Mouse (Mus musculus) stomach, embryonic 15.5 days (tissue): ENCODE measurements around the gene Mt1. TPM values are rescaled to one million over a fixed set of nuclear protein-coding genes. Genes with fewer than 3 reads are reported as not detected.

Source experiments
- ATAC-seq: fragments of 200-750 bp; cut with Nextera tagmentation; 2 replicates; pipeline ENCODE4 v1.8.0; 2017; ENCODE audit warnings: low read depth, moderate number of reproducible peaks, moderate TSS enrichment; ENCODE audit not compliant: insufficient read depth, low FRiP score
- H3K27ac ChIP-seq: fragments of 300-500 bp; sonication (generic); 2 replicates; pipeline ENCODE4 v1.5.1; 2015; ENCODE audit warnings: mild to moderate bottlenecking, inconsistent platforms
- H3K27me3 ChIP-seq: fragments of 300-500 bp; sonication (generic); replicated peaks from 2 replicates; pipeline ENCODE4 v1.6.1; 2015; ENCODE audit warnings: inconsistent platforms
- H3K36me3 ChIP-seq: fragments of 300-500 bp; sonication (generic); 2 replicates; pipeline ENCODE4 v1.6.1; 2015; ENCODE audit warnings: inconsistent platforms
- H3K4me1 ChIP-seq: fragments of 300-500 bp; sonication (generic); 2 replicates; pipeline ENCODE4 v1.6.1; 2015; ENCODE audit warnings: inconsistent platforms
- H3K4me2 ChIP-seq: fragments of 300-500 bp; sonication (generic); 2 replicates; pipeline ENCODE4 v1.6.1; 2015; ENCODE audit warnings: mild to moderate bottlenecking, inconsistent platforms
- H3K4me3 ChIP-seq: fragments of 300-500 bp; sonication (generic); replicated peaks from 2 replicates; pipeline ENCODE4 v1.5.1; 2015; ENCODE audit warnings: inconsistent platforms
- H3K9ac ChIP-seq: fragments of 300-500 bp; sonication (generic); 2 replicates; pipeline ENCODE4 v1.6.1; 2015; ENCODE audit warnings: inconsistent platforms
- H3K9me3 ChIP-seq: fragments of 300-500 bp; sonication (generic); 2 replicates; pipeline ENCODE4 v1.6.1; 2016; ENCODE audit warnings: inconsistent platforms
- WGBS: fragments of 180-500 bp; shearing (Covaris S2); methylation state at CpG from one replicate; pipeline ENCODE4 v1.1.7; 2015; 5-methylcytosine and 5-hydroxymethylcytosine counted together
- polyA plus RNA-seq: library from polyadenylated mRNA; unstranded; fragments of >200 nt; fragmentation: Nextera tagmentation; extraction: Ambion mirVana; gene quantifications from 2 replicates; pipeline ENCODE4 v1.2.1, GENCODE M21; 2015

Mt1 gene
- polyA plus RNA-seq, 1 experiment from 2014 or later, result 2,224 TPM

GRCm38 (mm10) chr8:94189275-94190031 lies 10.6 kb downstream of the Mt1 start:
- Histone ChIP-seq H3K9ac (no peak overlapping the region), H3K27me3 (0 out of 2 replicates have a peak, but pooled peaks cover 9% of the 10 kb centered on the region), H3K27ac (no peak overlapping the region), H3K4me1 (peaks cover 11% of the 10 kb centered on the region; the same call in 1 of the 2 replicates), H3K9me3 (no peaks in the 10 kb centered on the region), H3K4me3 (no peak overlapping the region), H3K4me2 (no peak overlapping the region), H3K36me3 (no peaks in the 10 kb centered on the region)
- ATAC-seq, result no peak
- WGBS, result 65% methylated on average over 13 of the region's 13 CpGs

DNA sequence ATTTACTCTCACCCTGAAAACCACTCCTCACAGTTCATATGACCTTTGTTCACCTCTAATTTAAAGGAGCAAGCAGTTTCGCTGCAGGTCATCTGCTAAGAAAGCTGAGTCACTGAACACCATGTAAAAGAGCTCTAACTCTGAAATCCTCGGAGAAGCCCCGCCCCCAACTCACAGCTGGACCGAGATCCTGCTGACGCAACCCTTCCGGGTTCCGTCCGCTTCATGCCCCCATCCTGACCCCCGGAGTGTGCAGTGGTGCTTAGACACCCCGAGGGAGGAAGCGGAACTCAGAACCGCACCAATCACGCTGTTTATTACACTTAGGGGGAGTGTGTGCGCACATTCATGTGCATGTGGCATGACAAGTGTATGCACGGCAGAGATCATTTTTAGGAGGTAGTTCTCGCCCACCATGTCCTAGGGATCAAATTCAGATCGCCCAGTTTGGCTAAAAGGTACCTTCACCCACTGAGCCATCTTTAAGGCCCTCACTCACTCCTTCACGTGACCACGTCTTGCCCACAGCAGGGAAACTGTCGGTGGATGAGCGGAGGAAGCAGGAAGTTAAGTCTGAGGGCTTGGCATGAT lies 12.3 kb downstream of the Mt1 start:
- peak overlapping the region; percentile 35 for H3K4me3 ChIP-seq
- 21% methylated on average over 21 of the region's 21 CpGs for WGBS
- ATAC-seq, result peak; percentile 12; the same call in 1 of the 2 replicates
- H3K4me2 ChIP-seq, result peak overlapping the region; percentile 56
- no peaks in the 10 kb centered on the region for H3K9me3 ChIP-seq
- H3K4me1 ChIP-seq, result peaks cover 8% of the 10 kb centered on the region; the same call in 1 of the 2 replicates
- H3K27ac ChIP-seq, result no peak overlapping the region
- no peak overlapping the region for H3K9ac ChIP-seq
- 0 out of 2 replicates have a peak, but pooled peaks cover 4% of the 10 kb centered on the region for H3K27me3 ChIP-seq
- no peaks in the 10 kb centered on the region for H3K36me3 ChIP-seq

- no peak overlapping the region for H3K4me2 ChIP-seq
- ATAC-seq, result no peak
- 0 out of 2 replicates have a peak, but pooled peaks cover 8% of the 10 kb centered on the region for H3K4me1 ChIP-seq
- no peak overlapping the region for H3K9ac ChIP-seq
- no peaks in the 10 kb centered on the region for H3K9me3 ChIP-seq
- H3K27me3 ChIP-seq, result no peaks in the 10 kb centered on the region
- H3K27ac ChIP-seq, result no peak overlapping the region
- WGBS, result 59% methylated on average over 1 of the region's 1 CpGs
- no peak overlapping the region for H3K4me3 ChIP-seq
- no peaks in the 10 kb centered on the region for H3K36me3 ChIP-seq
Observed at GRCm38 (mm10) chr8:94192926-94193325, 14.0 kb downstream of the Mt1 start.

- Histone ChIP-seq H3K9ac (no peak overlapping the region), H3K4me3 (no peak overlapping the region), H3K36me3 (no peaks in the 10 kb centered on the region), H3K4me2 (no peak overlapping the region), H3K4me1 (0 out of 2 replicates have a peak, but pooled peaks cover 10% of the 10 kb centered on the region), H3K9me3 (no peaks in the 10 kb centered on the region), H3K27ac (no peak overlapping the region), H3K27me3 (no peaks in the 10 kb centered on the region)
- 83% methylated on average over 7 of the region's 7 CpGs for WGBS
- no peak for ATAC-seq
Observed at GRCm38 (mm10) chr8:94194591-94195223, 15.8 kb downstream of the Mt1 start.

DNA sequence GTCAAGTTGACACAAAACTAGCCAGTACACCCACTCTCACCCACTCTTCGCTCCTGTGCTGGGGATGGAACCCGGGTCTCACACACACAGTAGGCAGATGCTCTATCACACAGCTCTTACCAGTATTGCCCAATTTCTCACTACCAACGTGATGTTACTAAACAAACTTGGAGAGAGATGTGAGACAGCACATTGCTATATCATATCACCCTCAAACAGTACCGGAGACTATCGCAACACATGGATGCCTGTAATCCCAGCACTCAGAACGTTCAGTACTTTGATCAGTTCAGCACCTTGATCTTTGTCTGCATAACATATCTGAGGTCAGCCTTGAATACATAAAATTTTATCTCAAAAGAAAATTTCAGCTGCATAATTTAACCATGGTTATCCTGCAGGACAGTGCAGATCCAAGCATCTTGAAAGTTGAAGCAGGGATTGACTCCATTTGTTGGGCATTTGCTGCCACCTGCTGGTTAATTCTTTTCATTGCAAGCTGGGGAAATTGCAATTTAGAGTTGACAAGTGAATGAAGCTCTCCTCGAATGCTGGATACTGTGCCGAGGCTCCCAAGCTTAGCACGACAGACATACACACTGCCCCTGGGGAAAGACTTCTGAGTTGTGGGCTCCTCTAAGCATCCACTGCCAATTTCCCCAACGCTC lies 20.5 kb downstream of the Mt1 start:
- Histone ChIP-seq H3K4me1 (0 out of 2 replicates have a peak, but pooled peaks cover 2% of the 10 kb centered on the region), H3K9ac (no peak overlapping the region), H3K27me3 (no peaks in the 10 kb centered on the region), H3K9me3 (no peaks in the 10 kb centered on the region), H3K36me3 (no peaks in the 10 kb centered on the region), H3K4me2 (no peak overlapping the region), H3K4me3 (no peak overlapping the region), H3K27ac (no peak overlapping the region)
- 45% methylated on average over 10 of the region's 10 CpGs for WGBS
- ATAC-seq, result no peak; the same call in 1 of the 2 replicates

DNA sequence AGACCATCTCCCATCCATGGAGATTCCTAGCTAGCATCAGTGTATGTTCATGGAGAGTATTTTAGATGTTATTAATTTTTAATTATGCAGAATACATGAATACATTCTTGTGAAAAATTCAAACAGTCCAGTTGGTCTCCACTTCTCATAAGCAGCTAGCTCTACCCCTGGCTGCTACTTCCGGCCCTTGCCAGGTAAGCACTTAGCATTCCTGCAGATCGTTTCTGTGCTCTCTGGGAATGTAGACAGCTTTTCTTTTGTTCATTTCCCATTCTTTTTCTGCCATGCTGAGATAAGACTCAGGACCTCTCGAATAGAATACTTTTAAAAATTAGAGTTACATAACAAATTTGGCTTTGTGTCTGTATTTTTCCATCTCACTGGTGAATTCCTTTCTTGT lies 25.2 kb downstream of the Mt1 start:
- no peak overlapping the region for H3K9ac ChIP-seq
- no peaks in the 10 kb centered on the region for H3K27me3 ChIP-seq
- no peak overlapping the region for H3K27ac ChIP-seq
- no peak for ATAC-seq
- H3K4me3 ChIP-seq, result no peak overlapping the region
- H3K4me1 ChIP-seq, result 0 out of 2 replicates have a peak, but pooled peaks cover 2% of the 10 kb centered on the region
- no peaks in the 10 kb centered on the region for H3K9me3 ChIP-seq
- H3K36me3 ChIP-seq, result no peaks in the 10 kb centered on the region
- WGBS, result 58% methylated on average over 3 of the region's 3 CpGs
- no peak overlapping the region for H3K4me2 ChIP-seq

DNA sequence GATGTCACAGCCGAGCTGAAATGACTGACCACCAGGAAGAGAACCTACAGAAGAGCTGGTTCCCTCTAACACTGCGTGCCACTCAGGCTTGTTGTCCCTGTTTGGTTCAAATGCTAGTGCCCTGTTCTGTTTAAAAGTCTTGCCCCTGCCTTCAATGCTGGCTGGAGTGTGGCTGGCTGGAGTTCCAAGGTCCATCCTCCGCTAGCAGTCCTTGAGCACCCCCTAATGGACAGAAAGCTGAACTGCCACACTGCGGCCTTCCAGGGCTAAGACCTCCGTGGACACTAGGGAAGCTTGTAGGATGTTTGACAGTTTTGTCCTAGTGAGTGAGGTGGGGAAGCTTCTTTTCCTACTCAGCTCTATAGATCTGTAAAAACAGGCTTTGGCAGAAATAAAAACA lies 26.9 kb downstream of the Mt1 start:
- H3K9me3 ChIP-seq, result no peaks in the 10 kb centered on the region
- H3K4me2 ChIP-seq, result no peak overlapping the region
- H3K4me3 ChIP-seq, result no peak overlapping the region
- H3K27ac ChIP-seq, result no peak overlapping the region
- H3K4me1 ChIP-seq, result no peaks in the 10 kb centered on the region
- WGBS, result 11% methylated on average over 5 of the region's 5 CpGs
- 0 out of 2 replicates have a peak, but pooled peaks have one; percentile 18 for ATAC-seq
- H3K27me3 ChIP-seq, result no peaks in the 10 kb centered on the region
- H3K9ac ChIP-seq, result no peak overlapping the region
- no peaks in the 10 kb centered on the region for H3K36me3 ChIP-seq

GRCm38 (mm10) chr8:94206256-94206655 lies 27.4 kb downstream of the Mt1 start:
- no peaks in the 10 kb centered on the region for H3K27me3 ChIP-seq
- no peak for ATAC-seq
- no peaks in the 10 kb centered on the region for H3K36me3 ChIP-seq
- H3K4me1 ChIP-seq, result no peaks in the 10 kb centered on the region
- no peak overlapping the region for H3K27ac ChIP-seq
- no peak overlapping the region for H3K4me3 ChIP-seq
- no peaks in the 10 kb centered on the region for H3K9me3 ChIP-seq
- no peak overlapping the region for H3K4me2 ChIP-seq
- H3K9ac ChIP-seq, result no peak overlapping the region
- 82% methylated on average over 8 of the region's 8 CpGs for WGBS

GRCm38 (mm10) chr8:94207491-94207890 lies 28.6 kb downstream of the Mt1 start:
- Histone ChIP-seq H3K9ac (no peak overlapping the region), H3K9me3 (no peaks in the 10 kb centered on the region), H3K4me3 (no peak overlapping the region), H3K27ac (no peak overlapping the region), H3K36me3 (no peaks in the 10 kb centered on the region), H3K4me1 (no peaks in the 10 kb centered on the region), H3K27me3 (no peaks in the 10 kb centered on the region), H3K4me2 (no peak overlapping the region)
- WGBS, result 77% methylated on average over 2 of the region's 2 CpGs
- ATAC-seq, result no peak

DNA sequence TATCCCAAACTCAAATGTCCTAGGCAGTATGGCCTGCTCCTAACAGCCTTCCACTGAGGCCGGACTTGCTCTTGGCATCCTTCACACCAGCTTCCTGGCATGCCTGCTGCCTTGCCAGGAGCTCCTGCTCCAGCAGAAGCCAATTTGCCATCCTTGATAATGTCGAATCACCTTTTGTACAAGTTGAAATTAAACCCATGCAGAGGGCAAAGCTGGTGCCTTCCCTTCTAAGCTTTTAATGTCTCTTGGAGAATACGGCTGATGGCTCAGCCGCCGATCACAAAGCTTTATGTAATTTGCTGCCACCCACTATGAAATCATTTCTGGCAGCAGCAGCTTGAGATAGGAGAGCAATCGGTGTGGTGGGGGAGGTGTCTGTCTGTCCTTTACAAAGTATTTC lies 30.8 kb downstream of the Mt1 start:
- Histone ChIP-seq H3K4me1 (peaks cover 5% of the 10 kb centered on the region), H3K9ac (no peak overlapping the region), H3K9me3 (no peaks in the 10 kb centered on the region), H3K27me3 (no peaks in the 10 kb centered on the region), H3K4me3 (no peak overlapping the region), H3K36me3 (no peaks in the 10 kb centered on the region), H3K4me2 (no peak overlapping the region), H3K27ac (no peak overlapping the region)
- ATAC-seq, result no peak
- 73% methylated on average over 6 of the region's 6 CpGs for WGBS

GRCm38 (mm10) chr8:94210225-94210624 lies 31.3 kb downstream of the Mt1 start:
- no peak overlapping the region for H3K9ac ChIP-seq
- no peak overlapping the region for H3K4me2 ChIP-seq
- no peaks in the 10 kb centered on the region for H3K36me3 ChIP-seq
- ATAC-seq, result no peak
- 69% methylated on average over 3 of the region's 3 CpGs for WGBS
- no peaks in the 10 kb centered on the region for H3K9me3 ChIP-seq
- H3K4me3 ChIP-seq, result no peak overlapping the region
- no peak overlapping the region for H3K27ac ChIP-seq
- peaks cover 5% of the 10 kb centered on the region for H3K4me1 ChIP-seq
- H3K27me3 ChIP-seq, result no peaks in the 10 kb centered on the region
